Mouse (Mus musculus) liver, postnatal 0 days (tissue): ENCODE measurements around the gene Gda.

Source experiments
- CTCF ChIP-seq: sonication (generic); IDR thresholded peaks from 2 replicates; pipeline ENCODE4 v1.5.1; 2016; ENCODE audit warnings: antibody characterized with exemption, low read depth
- EP300 ChIP-seq: IDR thresholded peaks from 2 replicates; pipeline ENCODE4 v1.6.1; 2016; ENCODE audit warnings: antibody characterized with exemption, low read depth, mild to moderate bottlenecking

GRCm38 (mm10) chr19:21376445-21377218, 96.6 kb downstream of the Gda start:
- TF ChIP-seq CTCF (no peak), EP300 (peak; percentile 97)
